Mouse (Mus musculus): ENCODE data around the gene Iqschfp.

Gene Iqschfp

GRCm38 (mm10) chr3:67892026-67892705 lies at the start of gene Iqschfp, which contains the start of gene Iqcj:
Iqschfp (plus strand) TSS chr3:67892232.
Iqcj (plus strand) TSS chr3:67892220.
- no peak for DNase-seq (ENCODE audit: low spot score)

- no peak for DNase-seq (ENCODE audit: low spot score)
Measured at GRCm38 (mm10) chr3:67852397-67852796, 39.6 kb upstream of the Iqschfp start.

- no peak for DNase-seq (ENCODE audit: low spot score)
Measured at GRCm38 (mm10) chr3:67861524-67861923, 30.5 kb upstream of the Iqschfp start.

- DNase-seq (ENCODE audit: low spot score) = no peak
Measured at GRCm38 (mm10) chr3:67867420-67868065, 24.5 kb upstream of the Iqschfp start.

- DNase-seq (ENCODE audit: low spot score) = no peak
Measured at GRCm38 (mm10) chr3:67869424-67869823, 22.6 kb upstream of the Iqschfp start.

GRCm38 (mm10) chr3:67877253-67877652 lies 14.8 kb upstream of the Iqschfp start:
- no peak for DNase-seq (ENCODE audit: low spot score)

- DNase-seq (ENCODE audit: low spot score) = no peak
Measured at GRCm38 (mm10) chr3:67884335-67884734, 7.7 kb upstream of the Iqschfp start.

- DNase-seq (ENCODE audit: low spot score) = no peak
Measured at GRCm38 (mm10) chr3:67886176-67886575, 5.9 kb upstream of the Iqschfp start.

- DNase-seq (ENCODE audit: low spot score) = no peak
Measured at GRCm38 (mm10) chr3:67887251-67887650, 4.8 kb upstream of the Iqschfp start.

GRCm38 (mm10) chr3:67892768-67893167 lies 736 bp downstream of the Iqschfp start:
- DNase-seq (ENCODE audit: low spot score) = no peak

- no peak for DNase-seq (ENCODE audit: low spot score)
Measured at GRCm38 (mm10) chr3:67902517-67902916, 10.5 kb downstream of the Iqschfp start.

- no peak for DNase-seq (ENCODE audit: low spot score)
Measured at GRCm38 (mm10) chr3:67908586-67908985, 16.6 kb downstream of the Iqschfp start.

GRCm38 (mm10) chr3:67918098-67918497 lies 26.1 kb downstream of the Iqschfp start:
- no peak for DNase-seq (ENCODE audit: low spot score)

- no peak for DNase-seq (ENCODE audit: low spot score)
Measured at GRCm38 (mm10) chr3:67918634-67919259, 26.7 kb downstream of the Iqschfp start.

GRCm38 (mm10) chr3:67923095-67923494 lies 31.1 kb downstream of the Iqschfp start:
- DNase-seq (ENCODE audit: low spot score) = no peak

GRCm38 (mm10) chr3:67925453-67925852 lies 33.4 kb downstream of the Iqschfp start:
- DNase-seq (ENCODE audit: low spot score) = no peak

GRCm38 (mm10) chr3:67930424-67931133 lies 38.5 kb downstream of the Iqschfp start:
- no peak for DNase-seq (ENCODE audit: low spot score)

GRCm38 (mm10) chr3:67931181-67931580 lies 39.1 kb downstream of the Iqschfp start:
- no peak for DNase-seq (ENCODE audit: low spot score)

GRCm38 (mm10) chr3:67931914-67932313 lies 39.9 kb downstream of the Iqschfp start:
- no peak for DNase-seq (ENCODE audit: low spot score)

GRCm38 (mm10) chr3:67935829-67936228 lies 43.8 kb downstream of the Iqschfp start:
- no peak for DNase-seq (ENCODE audit: low spot score)

- DNase-seq (ENCODE audit: low spot score) = no peak
Measured at GRCm38 (mm10) chr3:67947000-67947399, 55.0 kb downstream of the Iqschfp start.

- DNase-seq (ENCODE audit: low spot score) = no peak
Measured at GRCm38 (mm10) chr3:67952517-67952940, 60.5 kb downstream of the Iqschfp start.
